Mouse (Mus musculus) kidney, embryonic 14.5 days (tissue): ENCODE data around the gene Cbx2. TPM values are rescaled to one million over a fixed set of nuclear protein-coding genes. Genes with fewer than 3 reads are reported as not detected.

Experiments used
- ATAC-seq: fragments of 200-750 bp; cut with Nextera tagmentation; 2 replicates; pipeline ENCODE4 v1.8.0; 2017; ENCODE audit warnings: moderate number of reproducible peaks, mild to moderate bottlenecking, moderate TSS enrichment, moderate library complexity; ENCODE audit not compliant: low FRiP score, low TSS enrichment
- H3K27ac ChIP-seq: fragments of 300-500 bp; sonication (generic); 2 replicates; pipeline ENCODE4 v1.5.1; 2014; ENCODE audit warnings: low read depth, mild to moderate bottlenecking, low read length, moderate library complexity, mixed read lengths
- H3K27me3 ChIP-seq: fragments of 300-500 bp; sonication (generic); 2 replicates; pipeline ENCODE4 v1.6.1; 2014; ENCODE audit warnings: mild to moderate bottlenecking, low read length; ENCODE audit not compliant: control insufficient read depth, insufficient read depth
- H3K36me3 ChIP-seq: fragments of 300-500 bp; sonication (generic); 2 replicates; pipeline ENCODE4 v1.6.1; 2014; ENCODE audit warnings: low read length, mixed read lengths; ENCODE audit not compliant: control insufficient read depth, insufficient read depth
- H3K4me1 ChIP-seq: fragments of 300-500 bp; sonication (generic); 2 replicates; pipeline ENCODE4 v1.6.1; 2014; ENCODE audit warnings: low read length, mixed read lengths; ENCODE audit not compliant: control insufficient read depth, insufficient read depth
- H3K4me2 ChIP-seq: fragments of 300-500 bp; sonication (generic); replicated peaks from 2 replicates; pipeline ENCODE4 v1.6.1; 2014; ENCODE audit warnings: low read depth, mild to moderate bottlenecking, low read length
- H3K4me3 ChIP-seq: fragments of 300-500 bp; sonication (generic); 2 replicates; pipeline ENCODE4 v1.5.1; 2014; ENCODE audit warnings: mild to moderate bottlenecking, low read length
- H3K9ac ChIP-seq: fragments of 300-500 bp; sonication (generic); 2 replicates; pipeline ENCODE4 v1.6.1; 2014; ENCODE audit warnings: low read depth, mild to moderate bottlenecking, low read length, moderate library complexity
- H3K9me3 ChIP-seq: fragments of 300-500 bp; sonication (generic); 2 replicates; pipeline ENCODE4 v1.6.1; 2016; ENCODE audit warnings: low read length; ENCODE audit not compliant: control insufficient read depth
- WGBS: fragments of 180-500 bp; shearing (Covaris S2); extraction: QIAGEN DNeasy Blood & Tissue Kit; methylation state at CpG from one replicate; pipeline ENCODE4 v1.1.7; 2014; 5-methylcytosine and 5-hydroxymethylcytosine counted together
- polyA plus RNA-seq: library from polyadenylated mRNA; unstranded; fragments of >200 nt; fragmentation: Nextera tagmentation; extraction: Ambion mirVana; gene quantifications from 2 replicates; pipeline ENCODE4 v1.2.1, GENCODE M21; 2014

The Cbx2 gene
- polyA plus RNA-seq, 1 experiment from 2014 or later: 38.2 TPM

- Histone ChIP-seq H3K4me1 (peaks cover 48% of the 10 kb centered on the region), H3K9ac (no peak overlapping the region)
Observed at GRCm38 (mm10) chr11:119080461-119081147, 57.8 kb downstream of the Cbx2 start.

More at GRCm38 (mm10) chr11:119080461-119081147, 57.8 kb downstream of the Cbx2 start:
- H3K27ac ChIP-seq: no peak overlapping the region
- ATAC-seq: no peak
- 41% methylated on average over 33 of the region's 33 CpGs for WGBS
- no peak overlapping the region for H3K4me2 ChIP-seq
- H3K36me3 ChIP-seq: peaks cover 28% of the 10 kb centered on the region
- no peaks in the 10 kb centered on the region for H3K9me3 ChIP-seq
- H3K27me3 ChIP-seq: peaks cover 25% of the 10 kb centered on the region
- no peak overlapping the region for H3K4me3 ChIP-seq

Other genes starting within 250 kb of the Cbx2 start
- gene Rbfox3, start 111.4 kb upstream of the Cbx2 start, polyA plus RNA-seq: 0.37 and 0.50 TPM in 2 replicates
- not detected in 2 replicates for gene Enpp7, start 34.8 kb upstream of the Cbx2 start, polyA plus RNA-seq
- 7.8 and 10.9 TPM in 2 replicates for gene Cbx8, start 18.0 kb downstream of the Cbx2 start, polyA plus RNA-seq
- 4.9 and 8.3 TPM in 2 replicates for gene Cbx4, start 63.3 kb downstream of the Cbx2 start, polyA plus RNA-seq
- gene Tbc1d16, start 205.5 kb downstream of the Cbx2 start, polyA plus RNA-seq: 7.3 and 13.0 TPM in 2 replicates
- gene Ccdc40, start 205.6 kb downstream of the Cbx2 start, polyA plus RNA-seq: 5.6 and 6.4 TPM in 2 replicates
- 21.4 and 37.2 TPM in 2 replicates for gene Gaa, start 244.9 kb downstream of the Cbx2 start, polyA plus RNA-seq